Mouse (Mus musculus): ENCODE measurements around the gene Ndufs3.

DNA sequence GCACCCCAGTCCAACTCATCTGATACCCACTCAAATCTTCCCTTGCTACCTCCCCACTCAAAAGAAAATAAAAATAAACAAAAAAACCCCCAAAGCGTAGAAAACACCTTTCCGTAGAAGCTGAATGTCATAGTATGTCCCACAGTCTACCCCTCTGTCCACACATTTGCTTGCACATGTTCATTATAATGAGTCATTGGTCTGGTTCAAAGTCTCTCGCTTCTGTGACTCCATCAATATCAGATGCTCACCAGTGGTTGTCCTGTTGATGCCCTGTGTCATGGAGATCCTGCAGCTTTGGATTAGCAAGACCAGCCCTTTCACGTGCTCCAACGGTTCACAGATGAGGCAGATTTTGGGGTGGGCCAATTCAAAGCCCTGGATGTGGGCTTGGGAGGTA, 45.5 kb upstream of the Ndufs3 start:
- TF ChIP-seq HCFC1 (IDR thresholded peaks at IDR 0.05; ENCODE audit: borderline replicate concordance, insufficient read depth, low read length) (no peak), ZC3H11A (IDR thresholded peaks at IDR 0.05; ENCODE audit: borderline replicate concordance, low read depth, low read length) (no peak), MAFK (IDR thresholded peaks at IDR 0.05; ENCODE audit: insufficient read depth, low read depth, low read length) (no peak), ZNF384 (IDR thresholded peaks at IDR 0.05; ENCODE audit: low read depth, low read length) (no peak), CHD2 (IDR thresholded peaks at IDR 0.05; ENCODE audit: low read depth, low read length) (no peak)

Measured in ES-E14 (cell line).